Mouse (Mus musculus): ENCODE measurements around the gene Gm21292. TPM values are rescaled to one million over a fixed set of nuclear protein-coding genes. Genes with fewer than 3 reads are reported as not detected.
"Not testable (repeated sequence)": the region's sequence is repeated elsewhere in the genome, so short reads cannot be mapped to it uniquely, and the experiment has no call there.

Gm21292 gene
- total RNA-seq (2021) (not detected), polyA plus RNA-seq (2012; rRNA removed) (not detected in 2 replicates)
- long read RNA-seq = 0 reads

GRCm38 (mm10) chrY:9133824-9134223 lies at the start of gene Gm21292:
Gm21292 (minus strand) TSS chrY:9133924.
- DNase-seq = not testable (repeated sequence)

Other genes with a start within 250 kb of the Gm21292 start
- gene Gm21721, start 68.3 kb upstream of the Gm21292 start, total RNA-seq (2021) = not detected
- not detected in 2 replicates for gene Gm21721, start 68.3 kb upstream of the Gm21292 start, polyA plus RNA-seq (2012; rRNA removed)
- not detected for gene Gm21812, start 213.3 kb upstream of the Gm21292 start, total RNA-seq (2021)
- gene Gm21812, start 213.3 kb upstream of the Gm21292 start, polyA plus RNA-seq (2012; rRNA removed) = not detected in 2 replicates